Mouse (Mus musculus): ENCODE results near the gene 2310022B05Rik.
A peak's percentile ranks its signal among the peaks of the same experiment; 100 is the strongest.

Gene 2310022B05Rik

DNA sequence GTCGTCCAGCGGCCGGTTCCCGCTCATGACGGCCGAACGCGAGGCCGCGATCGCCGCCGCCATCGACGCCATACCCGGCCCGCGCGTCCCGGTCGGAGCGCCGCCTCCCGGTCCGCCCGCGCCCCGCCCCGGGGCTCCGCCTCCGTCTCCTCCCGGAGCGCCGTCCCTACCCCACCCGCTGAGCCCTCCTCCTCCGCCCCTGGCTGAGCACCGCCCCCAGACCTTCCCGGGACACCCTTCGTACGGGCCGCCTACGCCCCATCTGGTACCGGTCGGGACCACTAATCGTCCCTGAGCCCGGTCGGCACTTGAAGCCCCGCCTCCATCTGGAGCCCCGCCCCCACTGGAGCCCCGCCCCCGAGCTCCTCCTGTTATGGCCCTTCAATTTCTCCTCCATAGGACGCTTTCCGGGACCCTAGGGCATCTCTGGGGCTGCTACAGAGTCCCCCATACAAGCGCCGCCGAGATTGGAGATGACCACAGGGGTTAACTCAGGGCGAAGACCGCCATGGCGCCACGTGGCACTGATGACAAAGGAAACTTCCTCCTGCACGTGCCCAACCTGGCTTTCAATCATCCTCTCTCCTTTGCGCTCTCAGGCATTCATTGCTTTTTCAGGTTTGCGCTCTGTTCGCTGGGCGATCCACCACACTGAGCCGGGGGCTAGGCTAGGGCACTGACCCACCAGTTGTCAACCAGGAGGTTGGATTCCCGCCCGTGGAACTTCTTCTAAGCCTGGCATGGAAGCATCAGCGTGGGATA is at the start of gene 2310022B05Rik:
Gene 2310022B05Rik (minus strand): TSS at position 258 of the 762 bp plus-strand sequence.
- DNase-seq, result peak; percentile 88 to 89

DNA sequence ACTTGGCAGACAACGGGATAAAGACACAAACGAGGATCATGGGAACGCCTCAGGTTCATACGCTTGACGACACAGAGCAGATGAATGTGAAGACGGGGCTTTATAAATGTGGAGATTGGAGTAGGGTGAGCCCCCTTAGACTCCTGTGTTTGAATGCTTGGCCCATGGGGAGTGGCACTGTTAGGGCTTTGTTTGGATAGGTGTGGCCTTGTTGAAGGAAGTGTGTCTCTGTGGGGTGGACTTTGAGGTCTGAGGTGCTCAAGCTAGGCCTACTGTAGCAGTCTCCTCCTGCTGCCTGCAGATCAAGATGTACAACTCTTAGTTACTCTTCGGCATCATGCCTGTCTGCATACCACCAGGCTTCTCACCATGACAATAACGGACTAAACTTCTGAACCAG is 42.7 kb upstream of the 2310022B05Rik start:
- no peak for DNase-seq

DNA sequence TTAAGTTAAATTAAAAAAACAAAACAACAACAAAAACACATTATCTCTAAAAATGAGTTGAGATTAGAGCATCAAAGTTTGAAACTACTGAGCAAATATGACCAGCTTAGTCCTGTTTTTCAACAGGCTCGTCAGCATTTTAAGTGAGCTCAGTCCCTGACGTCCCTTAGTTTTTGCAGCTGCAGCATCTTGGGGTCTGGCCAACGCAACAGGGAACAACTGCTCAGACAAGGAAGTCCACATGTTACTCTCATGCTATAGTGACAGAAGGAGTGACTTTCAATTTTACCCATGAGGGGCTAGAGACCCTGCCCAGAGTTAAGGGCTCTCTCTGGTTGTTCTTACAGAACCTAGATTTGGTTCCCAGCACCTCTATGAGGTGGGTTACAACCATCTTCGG is 41.2 kb upstream of the 2310022B05Rik start:
- DNase-seq, result no peak

DNA sequence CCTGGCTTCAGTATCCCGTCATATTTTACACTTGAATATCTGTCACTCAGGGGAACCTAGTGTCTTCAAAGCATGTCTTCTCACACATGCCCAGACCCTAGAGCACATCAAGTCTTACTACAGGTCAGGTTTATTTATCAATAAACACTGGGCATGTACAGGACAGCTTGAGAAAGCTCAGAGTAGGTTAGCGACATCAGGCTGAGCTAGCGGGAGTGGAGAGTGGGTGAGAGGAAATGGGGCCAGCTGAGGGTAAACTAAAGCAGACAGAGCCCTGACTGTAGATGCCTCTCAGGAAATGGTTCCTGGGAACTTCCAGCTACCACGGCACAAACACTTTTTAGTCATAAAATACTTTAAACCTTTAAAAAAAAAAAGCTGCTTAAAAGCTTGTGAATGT is 40.4 kb upstream of the 2310022B05Rik start:
- no peak for DNase-seq

DNA sequence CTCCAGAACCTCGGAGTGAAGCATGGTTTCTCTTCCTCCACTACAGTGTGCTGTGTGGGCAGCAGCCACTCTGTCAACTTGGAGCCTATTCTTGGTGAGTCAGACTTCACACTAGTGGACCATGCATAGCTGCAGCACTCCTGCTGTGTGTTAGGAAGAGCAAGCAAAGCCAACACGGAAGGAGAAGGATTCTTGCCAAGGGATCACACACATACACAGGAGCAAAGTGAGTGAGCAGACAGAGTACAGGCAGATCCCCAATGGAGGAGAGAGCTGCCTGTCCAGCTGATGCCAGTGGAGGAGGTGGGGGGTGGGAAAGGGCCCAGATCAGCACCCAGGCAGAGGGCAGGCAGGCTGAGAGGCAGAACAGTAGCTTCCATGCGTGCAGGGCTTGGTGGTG is 39.0 kb upstream of the 2310022B05Rik start:
- DNase-seq, result no peak

DNA sequence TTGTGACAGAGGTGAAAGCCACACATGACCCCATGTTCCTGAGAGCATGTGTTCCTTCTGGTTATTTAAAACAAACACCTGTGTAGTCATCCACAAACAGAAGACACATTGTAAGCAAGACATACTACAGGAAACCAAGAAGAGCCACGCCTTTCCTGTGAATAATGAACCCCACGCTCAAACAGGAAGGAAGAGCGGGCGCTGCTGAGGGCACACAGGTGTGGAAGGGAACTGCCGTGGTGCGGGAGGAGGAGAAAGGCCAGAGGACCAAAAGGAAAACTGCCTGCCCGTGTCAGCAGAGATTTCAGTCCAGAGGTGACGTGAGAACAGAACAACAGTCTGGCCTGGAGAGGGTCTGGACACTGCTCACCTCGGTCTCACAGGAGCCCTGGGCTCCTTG is 37.9 kb upstream of the 2310022B05Rik start:
- no peak for DNase-seq

DNA sequence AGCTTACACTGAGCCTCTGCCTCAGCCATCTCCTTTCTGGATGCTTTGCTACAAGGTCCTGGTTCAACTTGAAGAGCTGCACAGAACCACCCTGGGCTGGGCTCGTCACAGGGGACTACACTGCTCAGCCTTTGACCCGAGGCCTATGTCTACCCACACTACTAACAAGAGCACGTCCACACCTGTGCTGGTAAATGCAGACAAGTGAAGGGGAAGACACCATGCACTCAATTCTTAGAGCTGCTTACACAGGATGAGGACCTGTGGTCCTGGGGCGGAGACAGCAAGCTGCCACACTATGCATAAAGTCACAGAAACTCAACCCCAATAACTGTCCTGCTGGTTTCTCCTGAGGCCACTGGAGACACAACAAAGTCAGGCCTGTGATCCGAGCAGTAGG is 37.1 kb upstream of the 2310022B05Rik start:
- no peak for DNase-seq

DNA sequence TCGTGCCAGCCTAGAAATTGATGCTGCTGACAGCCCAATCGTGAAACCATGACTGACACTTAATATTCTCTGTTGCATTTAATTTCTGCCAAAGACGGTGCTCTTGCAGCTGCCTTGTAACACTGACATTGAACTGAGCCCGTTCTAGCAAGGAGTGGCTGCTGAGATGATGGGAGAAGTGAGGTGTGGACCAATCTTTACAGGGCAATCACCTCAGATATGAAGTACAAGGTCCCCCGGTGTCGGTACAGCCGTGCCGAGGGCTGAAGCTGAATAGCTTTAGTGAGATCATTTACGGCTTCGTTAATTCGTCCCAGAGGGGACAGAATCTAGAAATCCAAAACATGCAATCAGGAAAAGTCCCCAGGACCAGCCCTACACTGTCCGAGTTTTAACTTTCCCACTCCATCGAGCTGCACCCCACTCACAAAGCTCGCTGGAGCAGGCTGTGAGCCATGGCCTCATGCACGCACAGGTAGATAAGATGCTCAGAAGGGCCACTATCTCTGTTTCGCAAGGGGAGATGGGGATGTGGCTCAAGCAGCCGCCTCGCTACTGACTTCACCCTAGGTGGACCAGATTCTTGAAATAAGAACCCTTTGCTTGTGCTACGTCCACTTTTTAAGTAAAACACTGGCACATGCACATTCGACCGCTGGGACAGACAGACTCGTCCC is 32.4 kb upstream of the 2310022B05Rik start:
- no peak for DNase-seq

DNA sequence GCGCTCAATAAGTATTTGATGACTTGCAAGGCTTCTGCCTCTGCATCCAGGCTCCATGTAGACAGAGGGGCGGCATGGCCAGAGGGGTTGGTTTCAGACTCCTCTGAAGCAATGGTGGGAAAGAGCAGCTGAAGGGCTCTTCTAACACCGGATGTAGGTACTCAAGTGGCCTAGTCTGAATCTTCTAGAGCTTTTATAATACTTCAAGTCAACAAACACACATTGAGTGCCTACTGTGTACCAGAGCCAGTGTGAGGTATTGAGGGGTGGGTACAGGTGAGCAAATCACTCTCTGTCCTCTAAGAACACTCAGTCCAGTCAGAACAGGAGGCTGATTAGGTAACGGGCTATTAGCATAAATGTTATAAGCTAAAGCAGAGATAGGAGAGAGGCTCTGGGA is 28.5 kb upstream of the 2310022B05Rik start:
- DNase-seq, result no peak

DNA sequence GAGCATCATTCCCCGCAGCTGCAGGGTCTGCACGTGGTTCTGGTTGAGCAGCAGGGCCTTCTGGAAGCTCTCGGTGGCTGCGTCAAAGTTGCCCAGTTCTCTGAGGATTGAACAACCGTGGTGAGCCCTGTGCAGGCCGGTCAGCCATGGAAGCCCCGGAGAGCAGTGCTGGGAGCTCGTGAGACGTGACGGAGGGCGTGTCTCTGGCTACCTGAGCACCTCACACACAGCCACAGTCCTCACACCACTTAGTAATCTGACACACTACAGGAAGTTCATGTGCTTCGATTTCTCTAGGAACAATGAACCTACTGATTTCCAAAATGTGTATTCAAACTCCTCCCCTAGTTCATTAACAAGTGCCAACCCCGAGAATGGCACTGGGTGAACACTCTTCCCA is 25.7 kb upstream of the 2310022B05Rik start:
- no peak for DNase-seq

DNA sequence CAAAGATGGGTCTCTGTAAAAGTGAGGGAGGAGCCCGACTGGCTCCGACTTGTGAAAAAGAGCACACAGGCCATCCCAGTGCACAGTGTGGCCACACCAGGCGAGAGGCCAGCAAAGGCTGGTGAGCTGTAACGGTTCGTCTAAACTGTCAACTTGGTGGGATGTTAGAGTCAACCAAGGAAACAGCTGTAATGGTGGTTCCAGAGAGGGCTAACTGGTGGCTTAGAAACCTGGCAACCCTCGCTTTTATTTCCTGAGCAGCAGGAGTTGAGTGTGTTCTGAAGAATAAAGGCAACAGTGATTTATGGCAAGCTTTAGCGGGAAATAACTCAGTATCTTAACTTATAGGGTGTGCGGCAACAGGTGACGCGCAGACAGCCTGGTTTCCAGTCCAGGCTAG is 19.0 kb upstream of the 2310022B05Rik start:
- no peak for DNase-seq

DNA sequence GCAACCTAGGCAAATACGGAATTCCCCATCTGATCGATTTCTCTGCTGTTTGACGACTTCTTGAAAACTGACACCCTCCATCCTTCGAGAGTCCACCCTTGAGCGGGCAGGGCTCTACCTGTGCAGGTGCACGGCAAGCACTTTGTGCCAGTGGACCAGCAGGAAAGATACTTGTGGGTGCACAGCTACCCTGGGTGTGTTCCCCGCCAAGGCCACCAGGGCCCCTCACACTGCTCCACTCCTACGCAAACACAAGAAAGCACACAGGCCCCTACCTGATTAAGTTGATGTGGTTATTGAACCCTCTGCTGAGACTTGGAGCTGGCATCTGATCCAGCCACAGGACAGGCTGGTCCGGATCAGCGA is 18.6 kb upstream of the 2310022B05Rik start:
- no peak for DNase-seq

DNA sequence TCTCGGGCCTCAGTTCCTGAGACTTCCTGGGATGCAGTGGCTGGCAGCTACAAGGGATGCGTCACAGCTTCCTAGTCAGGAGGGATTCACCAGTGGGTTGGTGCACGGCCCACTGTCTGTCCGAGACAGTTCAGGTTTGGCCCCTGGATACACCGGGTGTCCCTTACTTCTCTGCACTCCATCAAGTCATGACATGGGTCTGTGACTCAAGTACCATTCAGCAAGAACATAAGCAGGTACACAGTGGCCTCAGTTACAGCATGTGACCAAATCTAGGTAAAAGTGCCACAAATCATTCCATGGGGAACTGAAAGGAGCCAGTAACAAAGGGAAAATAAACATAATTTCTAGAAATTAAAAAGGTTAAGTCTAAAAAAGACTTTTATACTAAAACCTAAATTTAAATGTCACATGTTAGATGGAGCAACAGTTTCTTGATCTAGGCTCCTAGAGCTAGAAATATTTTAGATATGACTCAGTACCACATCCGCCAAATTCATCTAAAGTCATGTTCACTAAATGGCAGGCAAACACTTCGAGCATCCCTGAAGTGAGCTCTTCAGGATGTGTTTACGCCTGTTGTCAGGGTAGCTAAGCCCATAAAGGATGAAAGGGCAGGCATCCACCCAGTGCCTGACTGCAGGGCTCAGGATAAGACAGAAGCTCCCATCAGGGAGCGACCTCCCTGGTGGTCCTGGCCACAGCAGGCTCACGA is 18.1 kb upstream of the 2310022B05Rik start:
- no peak for DNase-seq

DNA sequence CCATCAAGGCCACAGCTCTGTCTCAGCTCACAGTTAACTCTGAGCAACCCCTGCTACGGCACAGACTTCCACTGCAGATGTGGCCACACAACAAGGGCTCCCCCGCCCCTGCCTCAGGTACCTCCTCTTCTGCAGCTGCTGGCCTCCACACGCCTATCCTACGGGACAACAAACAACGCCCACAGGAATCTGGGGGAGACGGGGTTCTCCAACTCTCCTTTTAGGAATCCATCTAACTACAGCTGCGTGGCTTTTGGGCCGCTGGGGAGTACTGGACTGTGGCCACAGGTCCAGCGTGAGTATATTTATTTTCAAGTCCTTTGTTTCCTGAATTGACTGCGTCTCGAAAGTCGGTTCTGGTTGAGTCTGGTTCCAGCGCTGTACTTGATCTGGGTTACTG is 15.1 kb upstream of the 2310022B05Rik start:
- DNase-seq, result no peak

DNA sequence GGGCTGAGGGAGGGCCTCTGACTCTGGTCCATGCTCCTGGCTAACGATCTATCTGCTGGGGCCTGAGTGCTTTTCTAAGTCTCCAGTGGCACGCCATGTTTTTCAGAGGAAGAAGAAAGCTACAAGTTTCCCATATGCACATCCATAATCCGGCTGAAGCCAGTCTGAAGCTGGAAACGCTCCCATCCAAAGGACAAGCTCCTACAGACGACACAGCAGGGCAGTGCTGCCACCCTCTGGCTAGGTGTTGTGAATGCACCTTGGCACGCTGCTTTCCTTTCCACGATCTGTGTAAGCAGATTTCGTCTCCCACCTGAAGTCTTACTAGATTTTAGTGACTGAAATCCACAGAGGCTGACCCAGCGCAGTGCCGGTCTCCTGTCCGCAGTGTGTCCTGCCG is 14.3 kb upstream of the 2310022B05Rik start:
- peak; percentile 76 to 84 for DNase-seq

DNA sequence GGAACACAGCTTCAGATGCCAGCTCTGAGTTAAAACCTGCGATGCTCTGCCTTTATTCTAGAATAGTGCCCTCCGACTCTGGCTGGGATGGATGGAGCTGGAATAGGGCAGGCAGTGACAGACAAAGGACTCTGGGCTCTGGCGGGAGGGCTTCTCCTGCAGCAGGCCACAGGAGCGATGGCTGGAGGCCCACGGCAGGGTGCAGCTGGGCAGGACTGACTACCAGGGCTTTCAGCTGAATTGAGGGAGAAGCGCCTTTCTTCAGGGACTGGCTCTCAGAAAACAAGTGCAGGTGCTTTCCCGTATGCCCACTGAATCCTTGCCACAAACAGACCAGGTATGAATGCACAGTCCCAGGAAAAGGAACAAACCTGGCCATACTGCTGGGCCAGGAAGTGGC is 13.9 kb upstream of the 2310022B05Rik start:
- no peak for DNase-seq

DNA sequence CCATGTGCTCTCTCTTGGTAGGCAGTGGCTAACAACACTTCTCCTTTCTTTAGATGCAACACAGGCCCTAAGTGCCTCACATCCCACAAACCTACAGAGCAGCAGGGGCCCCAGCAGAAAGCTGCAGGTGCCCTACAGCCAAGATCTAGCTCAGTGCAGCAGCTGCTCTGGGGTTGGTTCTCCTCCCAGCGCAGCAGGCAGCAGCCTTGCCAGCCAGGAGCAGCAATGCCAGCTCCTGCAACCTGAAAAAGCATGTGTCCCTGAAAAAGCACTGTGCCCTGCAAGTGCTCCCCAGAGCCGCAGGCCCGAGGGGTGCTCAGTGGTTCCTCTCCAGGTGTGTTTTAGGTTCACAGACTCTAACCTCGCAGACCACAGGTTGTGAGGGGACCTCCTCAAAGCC is 13.5 kb upstream of the 2310022B05Rik start:
- DNase-seq, result no peak

DNA sequence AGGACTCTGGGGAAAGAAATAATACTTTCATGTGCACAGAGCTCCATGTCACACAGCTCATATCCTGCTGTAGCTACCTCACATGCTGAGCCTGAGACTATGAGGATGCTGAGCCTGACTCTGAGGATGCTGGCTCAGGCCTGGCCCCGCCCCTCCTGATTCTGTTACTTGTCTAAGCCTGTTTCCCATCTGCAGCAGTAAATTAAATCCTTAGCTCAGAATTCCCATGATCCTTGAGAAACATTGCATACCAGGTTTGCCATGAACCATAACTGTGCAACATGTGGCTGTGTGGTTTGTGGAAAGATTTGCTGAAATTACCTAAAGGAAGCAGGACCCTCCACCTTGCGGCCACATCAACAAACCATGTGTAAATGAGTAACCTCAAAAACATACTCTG is 9.2 kb upstream of the 2310022B05Rik start:
- DNase-seq, result no peak

DNA sequence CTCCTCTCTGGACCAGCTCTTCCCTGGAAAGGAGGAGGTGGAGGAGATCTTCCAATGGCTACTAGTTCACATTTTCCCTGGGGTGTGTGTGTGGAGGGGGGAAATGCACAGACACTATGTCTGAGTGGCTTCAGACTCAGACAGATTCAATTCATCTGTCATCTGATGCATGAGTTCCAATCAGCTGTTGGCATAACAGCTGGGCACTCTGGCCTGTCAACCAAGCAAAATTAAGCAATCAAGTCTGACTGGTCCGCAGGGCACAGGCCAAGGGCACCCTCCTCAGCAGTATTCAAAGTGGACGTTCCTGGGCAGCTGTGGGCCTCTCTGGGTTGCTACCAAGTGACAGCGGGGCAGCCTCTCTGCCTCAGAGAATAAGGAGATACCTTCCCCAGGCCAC is 5.6 kb upstream of the 2310022B05Rik start:
- no peak for DNase-seq

DNA sequence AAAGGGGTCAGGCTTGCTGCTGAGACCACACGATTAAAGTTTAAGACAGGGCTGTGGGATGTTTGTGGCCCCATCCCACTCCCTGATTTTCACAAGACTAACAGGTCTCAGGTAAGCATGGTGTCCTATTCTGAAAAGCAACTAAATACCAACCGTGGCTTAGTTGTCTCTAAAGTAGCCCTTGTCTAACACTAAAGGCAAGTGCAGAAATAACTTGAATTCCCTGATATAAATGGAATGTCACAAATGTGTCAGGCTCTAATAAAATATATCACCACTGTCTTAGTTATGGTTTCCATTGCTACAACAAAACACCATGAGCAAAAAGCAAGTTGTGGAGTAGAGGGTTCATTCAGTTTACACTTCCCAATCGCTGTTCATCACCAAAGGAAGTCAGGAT is 1.2 kb upstream of the 2310022B05Rik start:
- no peak for DNase-seq

DNA sequence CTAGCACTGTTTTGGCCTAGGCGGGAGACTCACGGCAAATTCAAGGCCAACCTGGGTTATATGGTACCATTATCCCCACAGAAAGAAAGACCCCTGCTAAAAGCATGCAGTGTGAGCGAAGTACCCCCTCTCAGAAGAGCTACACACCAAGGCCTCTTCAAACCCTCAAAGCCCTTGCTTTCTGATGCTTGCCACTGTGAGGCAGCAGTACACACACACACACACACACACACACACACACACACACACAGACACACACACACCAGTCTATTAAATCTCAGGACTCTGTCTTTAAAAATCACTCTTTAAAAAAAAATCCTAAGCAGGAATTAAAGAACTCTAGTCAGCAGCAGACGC is 683 bp upstream of the 2310022B05Rik start:
- DNase-seq, result no peak

DNA sequence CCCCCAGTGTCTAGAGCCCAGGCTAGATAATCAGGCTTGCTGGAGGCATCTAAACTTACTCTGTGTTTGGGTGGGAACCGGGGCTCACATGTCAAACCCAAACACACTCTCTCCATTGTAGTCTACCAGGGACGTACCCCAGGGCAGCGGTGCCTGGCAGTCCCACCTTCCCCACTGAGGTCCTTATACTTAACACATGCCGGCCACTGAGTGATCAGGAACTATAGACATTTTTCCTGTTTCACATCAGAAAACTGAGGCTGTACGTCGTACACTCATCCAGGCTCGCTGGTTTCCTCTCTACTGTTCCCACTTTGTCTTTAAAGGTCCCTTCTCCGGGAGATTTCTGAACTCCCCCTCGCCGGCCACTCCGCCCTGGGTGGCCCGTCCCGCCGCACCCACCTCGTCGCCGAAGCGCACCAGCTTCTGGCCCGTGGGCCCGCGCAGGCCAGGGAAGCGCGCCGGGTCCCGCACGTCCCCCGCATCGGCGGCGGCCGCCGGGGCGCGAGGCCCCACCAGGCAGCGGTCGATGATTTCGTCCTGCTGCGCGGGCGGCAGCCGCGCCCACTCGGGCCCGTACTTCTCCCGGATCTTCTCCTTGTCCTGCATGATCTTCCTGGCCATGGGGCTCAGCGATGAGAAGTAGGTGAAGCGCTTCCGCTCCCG is 590 bp downstream of the 2310022B05Rik start:
- DNase-seq, result peak in 1 of 2 experiments; percentile 11

DNA sequence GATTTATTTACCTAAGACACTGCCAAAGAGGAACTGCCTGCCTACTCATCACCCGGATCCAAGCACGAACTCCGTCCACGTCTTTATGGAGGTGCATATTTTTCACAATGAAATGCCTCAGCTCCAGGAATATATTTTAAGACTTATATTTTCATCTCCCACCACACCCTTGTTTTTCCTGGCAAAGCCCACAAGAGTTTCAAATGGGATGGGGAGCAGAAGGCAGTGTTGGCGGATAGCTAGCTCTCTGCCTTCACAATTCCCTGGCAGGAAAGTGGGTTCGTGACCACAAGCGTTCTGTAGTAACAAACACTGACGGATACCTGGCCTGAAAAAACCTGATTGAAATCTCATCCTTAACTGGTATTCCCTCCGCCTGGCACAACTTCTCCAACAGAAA is 1.4 kb downstream of the 2310022B05Rik start:
- DNase-seq, result no peak

DNA sequence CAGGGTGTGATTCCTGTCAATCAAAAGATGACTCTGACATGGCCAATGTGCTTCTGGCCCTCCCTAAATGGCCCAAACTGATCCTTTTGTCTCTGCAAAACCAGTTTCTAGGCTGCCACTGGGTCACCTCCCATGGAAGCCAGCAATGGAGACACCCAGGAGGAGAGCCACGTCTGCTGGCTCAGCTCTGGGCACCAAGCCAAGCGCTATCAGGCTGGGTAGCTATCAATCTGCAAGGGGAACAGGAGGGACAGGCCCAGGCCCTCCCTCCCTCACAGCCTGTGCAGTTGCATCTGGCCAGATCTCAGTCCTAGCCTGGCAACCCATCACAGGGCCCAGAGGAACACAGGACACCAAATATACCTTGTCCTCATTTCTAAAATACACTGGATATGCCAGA is 4.8 kb downstream of the 2310022B05Rik start:
- peak in 1 of 2 experiments; percentile 41 for DNase-seq
